Mouse (Mus musculus): Measurements from ENCODE around the gene Slc35g2. TPM values are rescaled to one million over a fixed set of nuclear protein-coding genes. Genes with fewer than 3 reads are reported as not detected.

The Slc35g2 gene
- polyA plus RNA-seq, 1 experiment from 2014 or later = 1.4 TPM

DNA sequence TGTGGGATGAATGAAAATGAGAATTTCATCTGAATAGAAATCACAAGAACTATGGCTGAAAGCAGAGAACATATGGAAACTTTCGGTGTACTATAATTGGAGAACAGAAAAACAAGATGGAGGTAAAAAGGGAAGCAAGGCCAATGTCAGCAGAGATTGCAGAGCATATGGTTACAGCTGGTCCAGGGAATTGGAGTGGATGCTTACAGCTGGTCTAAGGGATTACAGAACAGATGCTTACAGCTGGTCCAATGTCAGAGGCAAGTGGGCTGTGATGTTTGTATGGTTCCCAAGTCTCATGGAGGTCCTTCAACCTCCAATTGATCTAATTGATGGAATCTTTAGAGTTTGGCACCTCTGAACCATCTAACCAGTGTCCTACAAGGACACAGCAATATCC is 31.2 kb upstream of the Slc35g2 start:
- Histone ChIP-seq H3K9ac (replicated peaks) (no peak overlapping the region), H3K27me3 (ENCODE audit: insufficient read depth, low read length) (no peaks in the 10 kb centered on the region), H3K9me3 (ENCODE audit: low read length) (no peaks in the 10 kb centered on the region), H3K27ac (ENCODE audit: low read depth) (no peak overlapping the region), H3K4me3 (ENCODE audit: low read depth, low read length) (no peak overlapping the region), H3K36me3 (replicated peaks; ENCODE audit: insufficient read depth, low read length) (no peaks in the 10 kb centered on the region), H3K4me1 (ENCODE audit: insufficient read depth) (no peaks in the 10 kb centered on the region), H3K4me2 (ENCODE audit: low read depth, low read length) (no peak overlapping the region)
- ATAC-seq (no peak), DNase-seq (no peak)
- TF ChIP-seq EP300 (IDR thresholded peaks at IDR 0.05; ENCODE audit: low read depth) = no peak
- TF ChIP-seq CTCF (IDR thresholded peaks at IDR 0.05; ENCODE audit: low read depth) = no peak
- whole genome bisulfite sequencing (ENCODE audit: insufficient replicate concordance) = 71% methylated on average over 1 of the region's 1 CpGs

DNA sequence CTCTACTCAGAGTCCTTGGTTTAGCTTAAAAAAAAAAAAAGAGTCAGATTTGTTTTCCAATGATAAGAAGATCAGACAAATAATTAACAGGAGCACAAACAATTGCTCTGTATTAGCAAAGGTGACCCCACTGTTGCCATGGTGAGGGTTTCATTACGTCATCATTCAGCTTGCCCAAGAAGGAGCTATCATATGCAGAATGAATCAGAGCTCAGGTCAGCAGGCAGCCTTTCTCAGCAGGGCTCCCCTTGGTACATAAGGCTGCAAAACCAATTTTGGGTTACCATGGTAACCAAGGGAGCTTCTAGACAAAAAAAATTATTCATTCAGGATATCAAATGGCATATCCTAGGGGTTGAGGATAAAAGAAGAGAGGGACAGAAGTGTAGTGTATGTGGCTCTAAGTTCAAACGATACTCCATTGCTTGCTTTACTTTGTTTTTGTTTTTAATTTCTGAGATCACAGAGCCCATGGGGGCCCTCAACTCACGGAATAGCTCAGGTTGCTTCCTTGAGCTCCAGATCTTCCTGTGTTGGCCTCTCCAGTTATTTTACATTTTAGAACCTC is 29.0 kb upstream of the Slc35g2 start:
- H3K27me3 ChIP-seq (ENCODE audit: insufficient read depth, low read length) = no peaks in the 10 kb centered on the region
- no peak overlapping the region for H3K4me3 ChIP-seq (ENCODE audit: low read depth, low read length)
- peak; percentile 95 for ATAC-seq
- H3K4me1 ChIP-seq (ENCODE audit: insufficient read depth) = no peaks in the 10 kb centered on the region
- peak; percentile 68 for DNase-seq
- peak overlapping the region; percentile 29; the same call in 1 of the 2 replicates for H3K4me2 ChIP-seq (ENCODE audit: low read depth, low read length)
- H3K27ac ChIP-seq (ENCODE audit: low read depth) = peak overlapping the region; percentile 86
- no peaks in the 10 kb centered on the region for H3K36me3 ChIP-seq (replicated peaks; ENCODE audit: insufficient read depth, low read length)
- no peak for TF ChIP-seq EP300 (IDR thresholded peaks at IDR 0.05; ENCODE audit: low read depth)
- no peak for TF ChIP-seq CTCF (IDR thresholded peaks at IDR 0.05; ENCODE audit: low read depth)
- no peak overlapping the region for H3K9ac ChIP-seq (replicated peaks)
- H3K9me3 ChIP-seq (ENCODE audit: low read length) = no peaks in the 10 kb centered on the region
- 58% methylated on average over 3 of the region's 3 CpGs for WGBS (ENCODE audit: insufficient replicate concordance)

- Histone ChIP-seq H3K36me3 (replicated peaks; ENCODE audit: insufficient read depth, low read length) (no peaks in the 10 kb centered on the region), H3K4me2 (ENCODE audit: low read depth, low read length) (no peak within 1 kb of the TSS), H3K4me1 (ENCODE audit: insufficient read depth) (no peaks in the 10 kb centered on the region), H3K27me3 (ENCODE audit: insufficient read depth, low read length) (no peaks in the 10 kb centered on the region), H3K9ac (replicated peaks) (no peak within 1 kb of the TSS), H3K4me3 (ENCODE audit: low read depth, low read length) (no peak within 1 kb of the TSS), H3K27ac (ENCODE audit: low read depth) (no peak within 1 kb of the TSS; the same call in 1 of the 2 replicates), H3K9me3 (ENCODE audit: low read length) (no peaks in the 10 kb centered on the region)
- DNase-seq (no peak), ATAC-seq (no peak)
- WGBS (ENCODE audit: insufficient replicate concordance) = 81% methylated on average over 8 of the region's 8 CpGs
- TF ChIP-seq CTCF (IDR thresholded peaks at IDR 0.05; ENCODE audit: low read depth) = no peak
- no peak for TF ChIP-seq EP300 (IDR thresholded peaks at IDR 0.05; ENCODE audit: low read depth)
Measured at GRCm38 (mm10) chr9:100597546-100597945, 26.7 kb upstream of the Slc35g2 start, which contains the start of gene Stag1. Stag1 (plus strand) TSS chr9:100597798.

DNA sequence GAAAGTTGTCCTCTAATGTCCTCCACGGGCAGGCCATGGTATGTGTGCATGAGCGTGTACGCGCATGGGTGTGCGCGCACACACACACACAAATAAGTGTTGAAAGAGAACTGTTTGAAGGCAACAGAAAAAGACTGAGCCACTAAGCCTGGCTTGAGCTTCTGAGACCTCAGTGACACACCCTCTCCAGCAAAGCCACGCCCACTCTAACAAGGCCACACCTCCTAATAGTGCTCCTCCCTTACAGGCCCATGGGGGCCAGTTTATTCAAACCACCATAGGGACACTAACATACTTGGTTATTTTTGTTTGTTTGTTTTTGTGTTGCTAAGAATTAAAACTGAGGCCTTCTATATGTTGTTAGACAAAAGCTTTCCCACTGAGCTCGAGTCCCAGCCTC is 25.4 kb upstream of the Slc35g2 start:
- no peak overlapping the region for H3K27ac ChIP-seq (ENCODE audit: low read depth)
- 82% methylated on average over 8 of the region's 8 CpGs for WGBS (ENCODE audit: insufficient replicate concordance)
- no peak for ATAC-seq

DNA sequence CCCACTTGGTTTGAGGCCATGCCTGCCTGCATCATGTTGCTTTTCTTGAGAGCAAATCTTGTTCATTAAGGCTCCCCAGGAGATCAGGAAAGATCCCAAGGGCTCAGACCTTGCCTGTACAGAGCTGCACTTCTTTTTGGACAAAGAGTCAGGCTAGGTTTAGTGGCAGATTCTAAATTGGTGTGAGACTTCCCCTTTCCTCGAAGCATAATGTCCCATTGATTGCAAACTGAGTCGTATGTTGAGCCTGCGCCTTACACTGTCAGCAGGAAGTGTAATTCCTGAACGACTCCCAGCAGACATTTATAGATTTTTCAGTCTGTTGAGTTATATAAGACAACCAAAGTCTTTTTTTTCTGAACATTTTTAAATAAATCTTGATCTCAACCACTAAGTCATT is 19.6 kb upstream of the Slc35g2 start:
- Histone ChIP-seq H3K4me3 (ENCODE audit: low read depth, low read length) (no peak overlapping the region), H3K27ac (ENCODE audit: low read depth) (no peak overlapping the region), H3K27me3 (ENCODE audit: insufficient read depth, low read length) (no peaks in the 10 kb centered on the region), H3K4me2 (ENCODE audit: low read depth, low read length) (no peak overlapping the region), H3K36me3 (replicated peaks; ENCODE audit: insufficient read depth, low read length) (no peaks in the 10 kb centered on the region), H3K9ac (replicated peaks) (no peak overlapping the region), H3K4me1 (ENCODE audit: insufficient read depth) (no peaks in the 10 kb centered on the region), H3K9me3 (ENCODE audit: low read length) (no peaks in the 10 kb centered on the region)
- TF ChIP-seq EP300 (IDR thresholded peaks at IDR 0.05; ENCODE audit: low read depth) = no peak
- TF ChIP-seq CTCF (IDR thresholded peaks at IDR 0.05; ENCODE audit: low read depth) = no peak
- ATAC-seq (no peak), DNase-seq (no peak)
- WGBS (ENCODE audit: insufficient replicate concordance) = 24% methylated on average over 4 of the region's 4 CpGs

More for the DNA sequence above, 25.4 kb upstream of the Slc35g2 start:
- H3K27me3 ChIP-seq (ENCODE audit: insufficient read depth, low read length) = no peaks in the 10 kb centered on the region
- H3K9me3 ChIP-seq (ENCODE audit: low read length) = no peaks in the 10 kb centered on the region
- TF ChIP-seq CTCF (IDR thresholded peaks at IDR 0.05; ENCODE audit: low read depth) (no peak), EP300 (IDR thresholded peaks at IDR 0.05; ENCODE audit: low read depth) (no peak)
- DNase-seq = no peak
- H3K4me3 ChIP-seq (ENCODE audit: low read depth, low read length) = no peak overlapping the region
- no peaks in the 10 kb centered on the region for H3K4me1 ChIP-seq (ENCODE audit: insufficient read depth)
- no peaks in the 10 kb centered on the region for H3K36me3 ChIP-seq (replicated peaks; ENCODE audit: insufficient read depth, low read length)
- no peak overlapping the region for H3K9ac ChIP-seq (replicated peaks)
- no peak overlapping the region for H3K4me2 ChIP-seq (ENCODE audit: low read depth, low read length)

GRCm38 (mm10) chr9:100584031-100584430 is 13.1 kb upstream of the Slc35g2 start:
- no peak overlapping the region for H3K4me2 ChIP-seq (ENCODE audit: low read depth, low read length)
- no peak for ATAC-seq
- no peaks in the 10 kb centered on the region for H3K36me3 ChIP-seq (replicated peaks; ENCODE audit: insufficient read depth, low read length)
- 72% methylated on average over 4 of the region's 4 CpGs for WGBS (ENCODE audit: insufficient replicate concordance)
- no peak for DNase-seq
- no peaks in the 10 kb centered on the region for H3K9me3 ChIP-seq (ENCODE audit: low read length)
- TF ChIP-seq EP300 (IDR thresholded peaks at IDR 0.05; ENCODE audit: low read depth) = no peak
- TF ChIP-seq CTCF (IDR thresholded peaks at IDR 0.05; ENCODE audit: low read depth) = no peak
- no peak overlapping the region for H3K27ac ChIP-seq (ENCODE audit: low read depth)
- no peak overlapping the region for H3K9ac ChIP-seq (replicated peaks)
- no peaks in the 10 kb centered on the region; the same call in 1 of the 2 replicates for H3K4me1 ChIP-seq (ENCODE audit: insufficient read depth)
- no peak overlapping the region for H3K4me3 ChIP-seq (ENCODE audit: low read depth, low read length)
- H3K27me3 ChIP-seq (ENCODE audit: insufficient read depth, low read length) = no peaks in the 10 kb centered on the region

All from liver, postnatal 0 days (tissue).